Mouse (Mus musculus) heart, embryonic 11.5 days (tissue): Measurements from ENCODE around the gene Sec31b. TPM values are rescaled to one million over a fixed set of nuclear protein-coding genes. Genes with fewer than 3 reads are reported as not detected.
A peak's percentile ranks its signal among the peaks of the same experiment; 100 is the strongest.

ENCODE experiments used
- ATAC-seq: fragments of 200-750 bp; cut with Nextera tagmentation; replicated peaks from 2 replicates; pipeline ENCODE4 v1.8.0; 2017; ENCODE audit warnings: moderate library complexity; ENCODE audit not compliant: insufficient number of reproducible peaks, low FRiP score, low TSS enrichment
- H3K27ac ChIP-seq: fragments of 300-500 bp; sonication (generic); 2 replicates; pipeline ENCODE4 v1.5.1; 2014; ENCODE audit warnings: mild to moderate bottlenecking, low read depth, low read length
- H3K27me3 ChIP-seq: fragments of 300-500 bp; sonication (generic); 2 replicates; pipeline ENCODE4 v1.6.1; 2014; ENCODE audit warnings: mild to moderate bottlenecking, low read length, mixed read lengths; ENCODE audit not compliant: control insufficient read depth, insufficient read depth
- H3K36me3 ChIP-seq: fragments of 300-500 bp; sonication (generic); 2 replicates; pipeline ENCODE4 v1.6.1; 2014; ENCODE audit warnings: mild to moderate bottlenecking, low read length, moderate library complexity, mixed read lengths; ENCODE audit not compliant: control insufficient read depth, insufficient read depth
- H3K4me1 ChIP-seq: fragments of 300-500 bp; sonication (generic); 2 replicates; pipeline ENCODE4 v1.6.1; 2014; ENCODE audit warnings: low read length; ENCODE audit not compliant: control insufficient read depth, insufficient read depth
- H3K4me2 ChIP-seq: fragments of 300-500 bp; sonication (generic); 2 replicates; pipeline ENCODE4 v1.6.1; 2014; ENCODE audit warnings: mild to moderate bottlenecking, moderate library complexity
- H3K4me3 ChIP-seq: fragments of 300-500 bp; sonication (generic); 2 replicates; pipeline ENCODE4 v1.5.1; 2014; ENCODE audit warnings: low read depth, low read length
- H3K9ac ChIP-seq: fragments of 300-500 bp; sonication (generic); 2 replicates; pipeline ENCODE4 v1.6.1; 2014; ENCODE audit warnings: mild to moderate bottlenecking, low read depth, low read length, moderate library complexity
- H3K9me3 ChIP-seq: fragments of 300-500 bp; sonication (generic); replicated peaks from 2 replicates; pipeline ENCODE4 v1.6.1; 2016; ENCODE audit warnings: low read length; ENCODE audit not compliant: control insufficient read depth
- whole genome bisulfite sequencing: fragments of 180-500 bp; shearing (Covaris S2); extraction: QIAGEN DNeasy Blood & Tissue Kit; methylation state at CpG from one replicate; pipeline ENCODE4 v1.1.7; 2014; ENCODE audit not compliant: insufficient replicate concordance; 5-methylcytosine and 5-hydroxymethylcytosine counted together
- polyA plus RNA-seq: library from polyadenylated mRNA; unstranded; fragments of >200 nt; fragmentation: Nextera tagmentation; extraction: Ambion mirVana; gene quantifications from 2 replicates; pipeline ENCODE4 v1.2.1, GENCODE M21; 2014

Gene Sec31b
- polyA plus RNA-seq, 1 experiment from 2014 or later, result 1.2 TPM

GRCm38 (mm10) chr19:44578038-44578437 lies 32.4 kb upstream of the Sec31b start:
- no peaks in the 10 kb centered on the region for H3K9me3 ChIP-seq
- no peak overlapping the region for H3K4me3 ChIP-seq
- WGBS, result 77% methylated on average over 1 of the region's 1 CpGs

GRCm38 (mm10) chr19:44576275-44576674 lies 30.6 kb upstream of the Sec31b start:
- Histone ChIP-seq H3K4me1 (no peaks in the 10 kb centered on the region), H3K4me3 (no peak overlapping the region), H3K36me3 (peaks cover 17% of the 10 kb centered on the region), H3K4me2 (no peak overlapping the region), H3K9me3 (no peaks in the 10 kb centered on the region), H3K9ac (no peak overlapping the region), H3K27ac (no peak overlapping the region), H3K27me3 (no peaks in the 10 kb centered on the region)
- ATAC-seq, result no peak
- 68% methylated on average over 7 of the region's 7 CpGs for WGBS

More at GRCm38 (mm10) chr19:44578038-44578437, 32.4 kb upstream of the Sec31b start:
- no peaks in the 10 kb centered on the region for H3K4me1 ChIP-seq
- peaks cover 3% of the 10 kb centered on the region for H3K36me3 ChIP-seq
- no peaks in the 10 kb centered on the region for H3K27me3 ChIP-seq
- ATAC-seq, result no peak
- H3K9ac ChIP-seq, result no peak overlapping the region
- no peak overlapping the region for H3K4me2 ChIP-seq
- H3K27ac ChIP-seq, result no peak overlapping the region

DNA sequence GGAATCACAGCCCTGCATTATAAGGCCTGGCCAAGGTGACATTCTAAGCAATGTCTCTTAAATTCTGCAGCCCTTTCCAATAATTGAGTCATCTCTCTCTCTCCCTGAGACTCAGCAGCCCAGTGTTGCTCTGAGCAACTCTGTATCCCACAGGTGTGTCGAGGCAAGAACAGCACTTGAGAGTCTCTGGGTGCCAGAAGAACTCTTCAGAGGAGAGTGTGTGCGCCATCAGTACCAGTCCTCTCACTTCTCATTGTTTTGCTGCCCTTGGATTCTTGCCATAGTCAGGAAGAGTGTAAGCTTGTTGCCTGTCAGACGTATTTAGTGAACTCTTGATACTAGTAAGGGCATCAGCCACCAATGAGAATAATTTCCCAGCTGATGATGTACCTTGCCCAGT lies 22.1 kb upstream of the Sec31b start:
- peaks cover 12% of the 10 kb centered on the region for H3K4me1 ChIP-seq
- no peaks in the 10 kb centered on the region for H3K27me3 ChIP-seq
- H3K4me2 ChIP-seq, result no peak overlapping the region
- H3K4me3 ChIP-seq, result no peak overlapping the region
- WGBS, result 82% methylated on average over 3 of the region's 3 CpGs
- no peak overlapping the region for H3K27ac ChIP-seq
- H3K9me3 ChIP-seq, result no peaks in the 10 kb centered on the region
- no peak for ATAC-seq
- no peak overlapping the region for H3K9ac ChIP-seq
- H3K36me3 ChIP-seq, result peaks cover 43% of the 10 kb centered on the region

DNA sequence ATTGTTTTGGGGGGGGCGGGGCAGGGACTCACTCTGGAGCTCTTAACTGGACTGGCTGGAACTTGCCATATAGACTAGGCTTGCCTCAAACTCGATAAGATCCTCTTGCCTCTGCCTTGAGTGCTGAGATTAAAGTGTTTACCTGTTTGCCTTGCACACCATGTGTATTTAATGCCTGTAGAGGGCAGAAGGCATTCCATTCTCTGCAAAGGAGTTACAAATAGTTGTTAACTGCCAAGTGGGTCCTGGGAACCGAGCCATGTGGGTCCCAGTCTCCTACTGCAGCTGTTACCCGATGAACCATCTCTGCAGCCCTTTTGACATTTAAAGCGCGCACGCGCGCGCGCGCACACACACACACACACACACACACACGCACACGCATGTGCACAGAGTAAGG lies 18.3 kb upstream of the Sec31b start:
- 89% methylated on average over 14 of the region's 14 CpGs for WGBS
- H3K4me1 ChIP-seq, result peaks cover 12% of the 10 kb centered on the region
- no peak overlapping the region for H3K27ac ChIP-seq
- peak overlapping the region; percentile 90; the same call in 1 of the 2 replicates for H3K4me2 ChIP-seq
- H3K9me3 ChIP-seq, result no peaks in the 10 kb centered on the region
- no peak overlapping the region for H3K9ac ChIP-seq
- peaks cover 15% of the 10 kb centered on the region; the same call in 1 of the 2 replicates for H3K36me3 ChIP-seq
- no peak for ATAC-seq
- no peaks in the 10 kb centered on the region for H3K27me3 ChIP-seq
- H3K4me3 ChIP-seq, result no peak overlapping the region

- Histone ChIP-seq H3K4me1 (peaks cover 12% of the 10 kb centered on the region), H3K27ac (peak within 1 kb of the TSS; percentile 50), H3K4me3 (peak within 1 kb of the TSS; percentile 85), H3K9ac (peak within 1 kb of the TSS; percentile 82), H3K4me2 (peak within 1 kb of the TSS; percentile 90), H3K36me3 (peaks cover 7% of the 10 kb centered on the region; the same call in 1 of the 2 replicates), H3K27me3 (no peaks in the 10 kb centered on the region), H3K9me3 (no peaks in the 10 kb centered on the region)
- ATAC-seq, result peak; percentile 92
- under 1% methylated on average over 33 of the region's 33 CpGs for WGBS
These were observed 17.1 kb upstream of the Sec31b start, which contains the start of gene Hif1an for GRCm38 (mm10) chr19:44562652-44563206. Hif1an (plus strand) TSS chr19:44562850.

GRCm38 (mm10) chr19:44554861-44555590 lies 9.4 kb upstream of the Sec31b start, which contains the start of gene Ndufb8:
Ndufb8 (minus strand) TSS chr19:44555440.
- peak within 1 kb of the TSS; percentile 96 for H3K4me3 ChIP-seq
- peak within 1 kb of the TSS; percentile 70 for H3K27ac ChIP-seq
- H3K9ac ChIP-seq, result peak within 1 kb of the TSS; percentile 97
- ATAC-seq, result peak; percentile 71
- H3K4me1 ChIP-seq, result peaks cover 7% of the 10 kb centered on the region; the same call in 1 of the 2 replicates
- H3K27me3 ChIP-seq, result no peaks in the 10 kb centered on the region
- H3K4me2 ChIP-seq, result peak within 1 kb of the TSS; percentile 88
- H3K9me3 ChIP-seq, result no peaks in the 10 kb centered on the region
- under 1% methylated on average over 50 of the region's 50 CpGs for WGBS
- H3K36me3 ChIP-seq, result peaks cover 13% of the 10 kb centered on the region

- H3K9ac ChIP-seq, result peak overlapping the region; percentile 97
- no peaks in the 10 kb centered on the region for H3K27me3 ChIP-seq
- peak overlapping the region; percentile 88 for H3K4me2 ChIP-seq
- 2% methylated on average over 8 of the region's 8 CpGs for WGBS
- peaks cover 18% of the 10 kb centered on the region for H3K36me3 ChIP-seq
- H3K9me3 ChIP-seq, result no peaks in the 10 kb centered on the region
- H3K4me3 ChIP-seq, result peak overlapping the region; percentile 96
- no peak for ATAC-seq
- peak overlapping the region; percentile 70 for H3K27ac ChIP-seq
- peaks cover 7% of the 10 kb centered on the region; the same call in 1 of the 2 replicates for H3K4me1 ChIP-seq
These were observed 8.8 kb upstream of the Sec31b start for GRCm38 (mm10) chr19:44554490-44554860.

- Histone ChIP-seq H3K4me3 (no peak overlapping the region), H3K36me3 (peaks cover 27% of the 10 kb centered on the region), H3K27me3 (no peaks in the 10 kb centered on the region), H3K4me1 (peaks cover 7% of the 10 kb centered on the region; the same call in 1 of the 2 replicates), H3K27ac (no peak overlapping the region), H3K9me3 (no peaks in the 10 kb centered on the region), H3K9ac (no peak overlapping the region), H3K4me2 (no peak overlapping the region; the same call in 1 of the 2 replicates)
- no peak for ATAC-seq
- 95% methylated on average over 4 of the region's 4 CpGs for WGBS
These were observed 7.6 kb upstream of the Sec31b start for GRCm38 (mm10) chr19:44553286-44553685.
